Mouse (Mus musculus) megakaryocyte, embryonic 14.5 days (primary cell): ENCODE measurements around the gene Rhof.

Experiments used
- FLI1 ChIP-seq: IDR thresholded peaks from 2 replicates; pipeline ENCODE4 v1.6.1; 2012; ENCODE audit warnings: low read length, inconsistent platforms, mixed read lengths
- GATA1 ChIP-seq: IDR thresholded peaks from 3 replicates; pipeline ENCODE4 v1.6.1; 2012; ENCODE audit warnings: mixed read lengths, low read length, inconsistent platforms, borderline replicate concordance

- TF ChIP-seq GATA1 (no peak), FLI1 (no peak)
Measured at GRCm38 (mm10) chr5:123142161-123143157, 10.0 kb upstream of the Rhof start, which contains the start of gene Setd1b.
